Mouse (Mus musculus): ENCODE data around the gene Ankrd33b. TPM values are rescaled to one million over a fixed set of nuclear protein-coding genes. Genes with fewer than 3 reads are reported as not detected.

Gene Ankrd33b
- polyA plus RNA-seq, 1 experiment from 2014 or later = 1.1 TPM

DNA sequence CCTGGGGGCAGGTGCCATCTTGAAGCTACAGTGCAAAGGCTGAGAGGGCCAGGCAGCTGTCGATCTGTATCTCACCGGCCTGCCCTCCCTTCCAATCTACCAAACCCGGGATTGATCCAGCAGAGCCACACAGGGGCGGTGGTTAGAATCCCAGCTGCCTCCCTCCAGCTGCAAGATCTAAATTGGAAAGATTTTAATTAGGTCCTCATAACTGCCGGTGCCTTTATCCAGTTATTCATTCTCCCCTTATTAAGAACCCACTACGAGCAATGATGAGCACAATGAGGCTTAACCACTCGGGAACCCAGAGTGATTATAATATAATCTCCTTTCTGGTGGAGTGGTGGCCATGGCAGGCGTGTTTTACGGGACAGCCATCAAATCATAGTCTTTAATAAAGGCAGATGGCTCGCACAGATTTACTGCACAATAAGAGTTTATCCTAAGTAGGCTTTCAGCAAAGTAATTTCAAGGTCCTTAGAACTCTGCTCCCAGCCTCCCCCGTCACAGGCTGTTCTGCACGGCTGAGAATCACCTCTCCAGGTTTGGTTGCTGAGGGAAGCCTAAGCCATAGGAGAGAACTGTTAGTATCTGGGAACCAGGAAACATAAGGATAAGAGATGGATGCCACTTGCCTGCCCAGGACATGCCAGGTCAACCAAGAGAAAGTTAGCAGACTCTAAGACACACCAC is 34.8 kb upstream of the Ankrd33b start:
- no peak overlapping the region for H3K4me3 ChIP-seq (ENCODE audit: low read depth, low read length)
- ATAC-seq (ENCODE audit: insufficient read depth, low FRiP score, low TSS enrichment) (peak; percentile 16; the same call in 1 of the 2 replicates), DNase-seq (ENCODE audit: low spot score) (no peak)
- no peaks in the 10 kb centered on the region for H3K4me1 ChIP-seq (ENCODE audit: control insufficient read depth, insufficient read depth, low read length)
- no peaks in the 10 kb centered on the region for H3K27me3 ChIP-seq (ENCODE audit: control insufficient read depth, insufficient read depth, low read length)
- no peaks in the 10 kb centered on the region for H3K9me3 ChIP-seq (ENCODE audit: control insufficient read depth, low read length)
- 76% methylated on average over 12 of the region's 12 CpGs for WGBS
- H3K9ac ChIP-seq (ENCODE audit: low read length) = no peak overlapping the region
- no peak overlapping the region for H3K27ac ChIP-seq (ENCODE audit: low read depth, low read length)
- no peaks in the 10 kb centered on the region for H3K36me3 ChIP-seq (ENCODE audit: control insufficient read depth, insufficient read depth, low read length)
- no peak overlapping the region for H3K4me2 ChIP-seq (ENCODE audit: low read depth)

DNA sequence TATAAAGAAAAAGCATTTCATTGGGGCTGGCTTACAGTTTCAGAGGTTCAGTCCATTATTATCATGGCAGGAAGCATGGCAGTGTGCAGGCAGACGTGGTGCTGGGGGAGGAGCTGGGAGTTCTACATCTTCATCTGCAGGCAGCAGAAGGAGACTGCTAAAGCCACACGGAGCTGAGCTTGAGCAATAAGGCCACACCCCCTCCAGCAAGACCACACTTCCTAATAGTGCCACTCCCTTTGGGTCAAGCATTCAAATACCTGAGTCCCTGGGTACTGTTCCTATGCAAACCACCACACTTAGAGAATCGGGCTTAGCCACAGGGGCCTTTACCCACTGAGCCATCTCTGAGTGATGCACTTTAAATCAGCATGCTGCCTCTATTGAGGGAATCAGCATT is 33.4 kb upstream of the Ankrd33b start:
- Histone ChIP-seq H3K4me1 (ENCODE audit: control insufficient read depth, insufficient read depth, low read length) (no peaks in the 10 kb centered on the region), H3K4me2 (ENCODE audit: low read depth) (no peak overlapping the region), H3K36me3 (ENCODE audit: control insufficient read depth, insufficient read depth, low read length) (no peaks in the 10 kb centered on the region), H3K27me3 (ENCODE audit: control insufficient read depth, insufficient read depth, low read length) (no peaks in the 10 kb centered on the region), H3K9me3 (ENCODE audit: control insufficient read depth, low read length) (no peaks in the 10 kb centered on the region), H3K9ac (ENCODE audit: low read length) (no peak overlapping the region), H3K4me3 (ENCODE audit: low read depth, low read length) (no peak overlapping the region), H3K27ac (ENCODE audit: low read depth, low read length) (no peak overlapping the region)
- no peak for ATAC-seq (ENCODE audit: insufficient read depth, low FRiP score, low TSS enrichment)
- DNase-seq (ENCODE audit: low spot score) = no peak
- WGBS = 28% methylated on average over 3 of the region's 3 CpGs

DNA sequence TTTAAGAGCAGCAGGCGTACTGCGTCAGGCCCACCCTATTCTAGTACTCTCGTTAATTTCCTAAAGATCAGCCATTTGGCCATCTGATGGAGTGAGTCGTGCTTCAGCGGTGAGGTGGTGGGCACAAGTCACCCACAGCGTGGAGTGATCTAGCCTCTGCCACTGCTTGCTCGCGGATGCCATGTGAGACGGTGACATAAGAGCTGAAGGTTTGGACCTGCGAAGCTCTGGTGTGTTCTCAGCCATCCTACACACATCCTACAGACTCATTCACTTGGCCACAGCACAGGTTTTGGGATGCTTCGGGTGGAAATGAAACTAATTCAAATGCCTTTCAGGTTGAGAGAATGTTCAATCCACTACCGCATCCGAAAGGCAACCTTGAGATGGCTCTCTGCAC is 31.2 kb upstream of the Ankrd33b start:
- Histone ChIP-seq H3K4me1 (ENCODE audit: control insufficient read depth, insufficient read depth, low read length) (no peaks in the 10 kb centered on the region), H3K4me2 (ENCODE audit: low read depth) (no peak overlapping the region), H3K4me3 (ENCODE audit: low read depth, low read length) (no peak overlapping the region), H3K9me3 (ENCODE audit: control insufficient read depth, low read length) (no peaks in the 10 kb centered on the region), H3K9ac (ENCODE audit: low read length) (no peak overlapping the region), H3K27me3 (ENCODE audit: control insufficient read depth, insufficient read depth, low read length) (no peaks in the 10 kb centered on the region), H3K36me3 (ENCODE audit: control insufficient read depth, insufficient read depth, low read length) (no peaks in the 10 kb centered on the region), H3K27ac (ENCODE audit: low read depth, low read length) (no peak overlapping the region)
- DNase-seq (ENCODE audit: low spot score) (no peak), ATAC-seq (ENCODE audit: insufficient read depth, low FRiP score, low TSS enrichment) (no peak)
- 94% methylated on average over 13 of the region's 13 CpGs for WGBS

DNA sequence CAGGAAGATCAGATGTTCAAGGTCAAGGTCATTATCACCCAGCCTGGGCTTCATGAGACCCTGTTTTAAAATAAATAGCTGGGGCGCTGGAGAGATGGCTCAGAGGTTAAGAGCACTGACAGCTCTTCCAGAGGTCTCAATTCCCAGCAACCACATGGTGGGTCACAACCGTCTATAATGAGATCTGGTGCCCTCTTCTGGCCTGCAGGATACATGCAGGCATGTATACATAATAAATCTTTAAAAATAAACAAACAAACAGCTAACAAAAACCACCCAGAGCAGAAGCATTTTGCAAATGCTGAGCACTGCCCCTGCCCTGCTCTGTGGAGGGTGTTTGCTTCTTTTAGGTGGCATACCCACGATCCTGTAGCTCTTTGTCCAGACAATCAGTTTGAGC is 29.9 kb upstream of the Ankrd33b start:
- 85% methylated on average over 3 of the region's 3 CpGs for WGBS
- Histone ChIP-seq H3K27ac (ENCODE audit: low read depth, low read length) (no peak overlapping the region), H3K4me1 (ENCODE audit: control insufficient read depth, insufficient read depth, low read length) (no peaks in the 10 kb centered on the region), H3K9ac (ENCODE audit: low read length) (no peak overlapping the region), H3K36me3 (ENCODE audit: control insufficient read depth, insufficient read depth, low read length) (no peaks in the 10 kb centered on the region), H3K27me3 (ENCODE audit: control insufficient read depth, insufficient read depth, low read length) (no peaks in the 10 kb centered on the region), H3K4me2 (ENCODE audit: low read depth) (no peak overlapping the region), H3K4me3 (ENCODE audit: low read depth, low read length) (no peak overlapping the region), H3K9me3 (ENCODE audit: control insufficient read depth, low read length) (no peaks in the 10 kb centered on the region)
- ATAC-seq (ENCODE audit: insufficient read depth, low FRiP score, low TSS enrichment) = no peak
- DNase-seq (ENCODE audit: low spot score) = no peak

DNA sequence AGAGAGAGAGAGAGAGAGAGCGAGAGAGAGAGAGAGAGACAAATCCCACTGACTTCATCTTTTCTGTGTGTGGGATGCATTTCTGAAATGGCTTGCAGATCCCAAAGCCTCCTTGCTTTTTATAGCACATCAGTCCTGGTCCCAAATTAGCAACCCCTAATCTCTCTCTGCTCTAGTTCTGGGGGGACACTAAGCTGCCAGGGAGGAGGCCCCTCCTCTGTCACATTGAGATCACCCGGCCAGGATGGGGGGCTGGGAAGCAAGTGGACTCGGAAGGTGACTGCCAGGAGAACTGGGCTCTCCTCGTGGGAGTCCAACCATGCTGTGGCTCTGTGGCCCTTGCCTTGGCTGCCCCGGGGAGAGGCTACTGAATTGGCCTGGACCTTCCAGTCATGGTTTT is 29.2 kb upstream of the Ankrd33b start:
- H3K36me3 ChIP-seq (ENCODE audit: control insufficient read depth, insufficient read depth, low read length) = no peaks in the 10 kb centered on the region
- H3K9me3 ChIP-seq (ENCODE audit: control insufficient read depth, low read length) = no peaks in the 10 kb centered on the region
- no peak for ATAC-seq (ENCODE audit: insufficient read depth, low FRiP score, low TSS enrichment)
- H3K9ac ChIP-seq (ENCODE audit: low read length) = no peak overlapping the region
- no peaks in the 10 kb centered on the region for H3K4me1 ChIP-seq (ENCODE audit: control insufficient read depth, insufficient read depth, low read length)
- no peak overlapping the region for H3K27ac ChIP-seq (ENCODE audit: low read depth, low read length)
- WGBS = 72% methylated on average over 5 of the region's 5 CpGs
- no peak overlapping the region for H3K4me3 ChIP-seq (ENCODE audit: low read depth, low read length)
- no peaks in the 10 kb centered on the region for H3K27me3 ChIP-seq (ENCODE audit: control insufficient read depth, insufficient read depth, low read length)
- no peak overlapping the region for H3K4me2 ChIP-seq (ENCODE audit: low read depth)
- DNase-seq (ENCODE audit: low spot score) = no peak

DNA sequence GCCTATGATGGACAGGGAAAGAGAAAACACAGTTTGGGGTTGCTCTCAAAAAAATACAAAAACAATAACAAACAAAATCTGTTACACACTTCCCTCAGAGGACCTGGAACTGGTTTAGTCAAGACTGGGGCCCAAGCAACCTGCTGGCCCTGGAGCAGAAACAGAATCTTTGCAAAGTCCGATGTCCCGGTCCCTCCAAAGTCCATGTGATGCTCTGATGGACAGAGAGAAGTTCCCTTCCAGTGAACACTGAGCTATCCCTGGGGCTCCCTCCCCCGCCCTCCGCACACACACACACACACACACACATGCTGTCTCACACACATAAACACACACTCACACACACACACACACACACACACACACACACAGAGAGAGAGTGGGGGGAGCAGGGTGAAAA is 28.5 kb upstream of the Ankrd33b start:
- Histone ChIP-seq H3K27me3 (ENCODE audit: control insufficient read depth, insufficient read depth, low read length) (no peaks in the 10 kb centered on the region), H3K36me3 (ENCODE audit: control insufficient read depth, insufficient read depth, low read length) (no peaks in the 10 kb centered on the region), H3K4me3 (ENCODE audit: low read depth, low read length) (no peak overlapping the region), H3K9me3 (ENCODE audit: control insufficient read depth, low read length) (no peaks in the 10 kb centered on the region), H3K9ac (ENCODE audit: low read length) (no peak overlapping the region), H3K4me1 (ENCODE audit: control insufficient read depth, insufficient read depth, low read length) (no peaks in the 10 kb centered on the region), H3K27ac (ENCODE audit: low read depth, low read length) (no peak overlapping the region), H3K4me2 (ENCODE audit: low read depth) (no peak overlapping the region)
- WGBS = 89% methylated on average over 4 of the region's 4 CpGs
- ATAC-seq (ENCODE audit: insufficient read depth, low FRiP score, low TSS enrichment) = no peak
- no peak for DNase-seq (ENCODE audit: low spot score)

DNA sequence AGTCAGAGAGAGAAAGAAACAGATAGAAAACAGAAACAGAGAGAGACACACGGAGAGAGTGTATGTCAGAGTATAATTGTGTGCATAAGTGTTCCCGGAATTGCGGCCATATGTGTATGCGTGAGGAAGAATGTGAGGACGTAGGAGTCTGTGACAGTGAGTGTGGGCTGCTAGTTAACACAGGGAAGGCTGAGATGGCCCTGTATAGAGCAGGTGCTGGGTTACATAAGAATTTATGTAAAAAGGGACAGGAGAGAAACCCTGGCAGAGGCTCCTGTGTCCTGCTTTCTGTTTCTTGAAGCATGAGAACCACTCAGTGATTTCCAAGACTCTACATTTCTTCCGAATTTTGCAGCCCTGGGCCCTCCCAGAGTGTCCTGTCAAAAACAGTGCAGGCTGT is 25.9 kb upstream of the Ankrd33b start:
- no peak overlapping the region for H3K27ac ChIP-seq (ENCODE audit: low read depth, low read length)
- H3K9me3 ChIP-seq (ENCODE audit: control insufficient read depth, low read length) = no peaks in the 10 kb centered on the region
- no peaks in the 10 kb centered on the region for H3K36me3 ChIP-seq (ENCODE audit: control insufficient read depth, insufficient read depth, low read length)
- H3K4me1 ChIP-seq (ENCODE audit: control insufficient read depth, insufficient read depth, low read length) = no peaks in the 10 kb centered on the region
- H3K4me2 ChIP-seq (ENCODE audit: low read depth) = no peak overlapping the region
- no peak overlapping the region for H3K9ac ChIP-seq (ENCODE audit: low read length)
- no peak overlapping the region for H3K4me3 ChIP-seq (ENCODE audit: low read depth, low read length)
- H3K27me3 ChIP-seq (ENCODE audit: control insufficient read depth, insufficient read depth, low read length) = no peaks in the 10 kb centered on the region
- WGBS = 90% methylated on average over 6 of the region's 6 CpGs
- ATAC-seq (ENCODE audit: insufficient read depth, low FRiP score, low TSS enrichment) = no peak
- no peak for DNase-seq (ENCODE audit: low spot score)

DNA sequence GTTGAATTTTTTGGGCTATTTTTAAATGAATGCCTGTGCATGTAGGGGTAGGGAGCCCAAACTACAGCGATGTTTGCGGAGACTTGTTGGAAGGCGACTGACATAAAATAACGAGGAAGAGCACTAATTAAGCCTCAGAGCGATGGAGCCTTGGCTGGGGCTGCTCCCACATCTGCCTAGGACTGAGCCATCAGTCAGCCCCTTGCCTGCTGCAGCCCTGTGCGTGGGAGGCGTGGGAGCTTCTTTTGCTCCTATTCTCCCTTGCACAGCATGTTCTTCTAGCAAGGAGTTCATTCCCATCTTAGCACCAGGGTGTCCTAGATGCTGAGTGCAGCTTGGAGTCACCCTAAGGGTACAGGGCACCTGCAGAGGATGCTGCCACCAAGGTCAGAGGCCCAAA is 25.2 kb upstream of the Ankrd33b start:
- Histone ChIP-seq H3K36me3 (ENCODE audit: control insufficient read depth, insufficient read depth, low read length) (no peaks in the 10 kb centered on the region), H3K4me2 (ENCODE audit: low read depth) (no peak overlapping the region), H3K27me3 (ENCODE audit: control insufficient read depth, insufficient read depth, low read length) (no peaks in the 10 kb centered on the region), H3K27ac (ENCODE audit: low read depth, low read length) (no peak overlapping the region), H3K4me1 (ENCODE audit: control insufficient read depth, insufficient read depth, low read length) (no peaks in the 10 kb centered on the region), H3K9ac (ENCODE audit: low read length) (no peak overlapping the region), H3K4me3 (ENCODE audit: low read depth, low read length) (no peak overlapping the region), H3K9me3 (ENCODE audit: control insufficient read depth, low read length) (no peaks in the 10 kb centered on the region)
- no peak for DNase-seq (ENCODE audit: low spot score)
- WGBS = 90% methylated on average over 7 of the region's 7 CpGs
- ATAC-seq (ENCODE audit: insufficient read depth, low FRiP score, low TSS enrichment) = no peak

DNA sequence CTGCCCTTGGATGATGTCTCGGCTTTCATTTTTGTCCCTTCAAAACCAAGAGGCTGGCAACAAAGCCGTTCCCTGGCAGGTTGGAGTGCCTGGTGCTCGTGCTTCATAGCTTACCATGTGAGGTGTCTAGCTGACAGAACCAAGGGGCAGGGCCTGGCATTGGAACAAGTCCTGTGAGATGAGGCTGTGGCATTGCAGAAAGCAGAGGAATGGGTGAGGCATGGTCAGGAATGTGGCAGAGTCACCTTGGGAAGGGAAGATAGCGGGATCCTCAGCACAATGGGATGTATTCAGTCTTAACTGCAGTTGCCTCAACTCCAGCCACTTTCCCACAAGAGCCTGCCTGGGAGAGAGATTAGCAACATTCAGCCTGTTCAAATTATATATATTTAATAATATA is 24.6 kb upstream of the Ankrd33b start:
- Histone ChIP-seq H3K27me3 (ENCODE audit: control insufficient read depth, insufficient read depth, low read length) (no peaks in the 10 kb centered on the region), H3K4me1 (ENCODE audit: control insufficient read depth, insufficient read depth, low read length) (no peaks in the 10 kb centered on the region), H3K36me3 (ENCODE audit: control insufficient read depth, insufficient read depth, low read length) (no peaks in the 10 kb centered on the region), H3K4me3 (ENCODE audit: low read depth, low read length) (no peak overlapping the region), H3K27ac (ENCODE audit: low read depth, low read length) (no peak overlapping the region), H3K4me2 (ENCODE audit: low read depth) (no peak overlapping the region), H3K9ac (ENCODE audit: low read length) (no peak overlapping the region), H3K9me3 (ENCODE audit: control insufficient read depth, low read length) (no peaks in the 10 kb centered on the region)
- DNase-seq (ENCODE audit: low spot score) (no peak), ATAC-seq (ENCODE audit: insufficient read depth, low FRiP score, low TSS enrichment) (no peak)
- WGBS = 90% methylated on average over 4 of the region's 4 CpGs

Data from neural tube, embryonic 11.5 days (tissue).